Mouse (Mus musculus): ENCODE data around the gene Zc3h10. TPM values are rescaled to one million over a fixed set of nuclear protein-coding genes. Genes with fewer than 3 reads are reported as not detected.

The Zc3h10 gene
- polyA plus RNA-seq, 1 experiment, result 9.8 TPM

- TF ChIP-seq CTCF (IDR thresholded peaks at IDR 0.05; ENCODE audit: control insufficient read depth, insufficient read depth, low read length) (no peak), POLR2A (IDR thresholded peaks at IDR 0.05; ENCODE audit: borderline replicate concordance, control insufficient read depth, low read depth, low read length) (peak; percentile 51; the same call in 1 of the 2 replicates)
These were observed 22.6 kb downstream of the Zc3h10 start for GRCm38 (mm10) chr10:128524732-128525662.

GRCm38 (mm10) chr10:128524111-128524731 is 23.4 kb downstream of the Zc3h10 start:
- TF ChIP-seq CTCF (IDR thresholded peaks at IDR 0.05; ENCODE audit: control insufficient read depth, insufficient read depth, low read length) (no peak), POLR2A (IDR thresholded peaks at IDR 0.05; ENCODE audit: borderline replicate concordance, control insufficient read depth, low read depth, low read length) (peak; percentile 44; the same call in 1 of the 2 replicates)
- Histone ChIP-seq H3K4me3 (replicated peaks; ENCODE audit: control insufficient read depth, low read depth, low read length) (peak overlapping the region; percentile 89), H3K27ac (ENCODE audit: control insufficient read depth, insufficient read depth, low read depth, low read length, poor library complexity) (peak overlapping the region; percentile 93), H3K4me1 (ENCODE audit: control insufficient read depth, insufficient read depth, low read length) (no peaks in the 10 kb centered on the region; the same call in 1 of the 2 replicates)
- WGBS, result 20% methylated on average over 11 of the region's 11 CpGs

More at GRCm38 (mm10) chr10:128524732-128525662, 22.6 kb downstream of the Zc3h10 start:
- Histone ChIP-seq H3K27ac (ENCODE audit: control insufficient read depth, insufficient read depth, low read depth, low read length, poor library complexity) (peak overlapping the region; percentile 93), H3K4me3 (replicated peaks; ENCODE audit: control insufficient read depth, low read depth, low read length) (peak overlapping the region; percentile 89), H3K4me1 (ENCODE audit: control insufficient read depth, insufficient read depth, low read length) (no peaks in the 10 kb centered on the region; the same call in 1 of the 2 replicates)
- WGBS, result under 1% methylated on average over 58 of the region's 58 CpGs

GRCm38 (mm10) chr10:128522351-128522750 is 25.2 kb downstream of the Zc3h10 start:
- H3K4me3 ChIP-seq (replicated peaks; ENCODE audit: control insufficient read depth, low read depth, low read length), result no peak overlapping the region
- H3K27ac ChIP-seq (ENCODE audit: control insufficient read depth, insufficient read depth, low read depth, low read length, poor library complexity), result no peak overlapping the region
- no peaks in the 10 kb centered on the region; the same call in 1 of the 2 replicates for H3K4me1 ChIP-seq (ENCODE audit: control insufficient read depth, insufficient read depth, low read length)
- 80% methylated on average over 6 of the region's 6 CpGs for WGBS
- TF ChIP-seq CTCF (IDR thresholded peaks at IDR 0.05; ENCODE audit: control insufficient read depth, insufficient read depth, low read length), result no peak
- no peak for TF ChIP-seq POLR2A (IDR thresholded peaks at IDR 0.05; ENCODE audit: borderline replicate concordance, control insufficient read depth, low read depth, low read length)

GRCm38 (mm10) chr10:128520591-128520990 is 27.0 kb downstream of the Zc3h10 start:
- Histone ChIP-seq H3K4me1 (ENCODE audit: control insufficient read depth, insufficient read depth, low read length) (no peaks in the 10 kb centered on the region; the same call in 1 of the 2 replicates), H3K4me3 (replicated peaks; ENCODE audit: control insufficient read depth, low read depth, low read length) (no peak overlapping the region), H3K27ac (ENCODE audit: control insufficient read depth, insufficient read depth, low read depth, low read length, poor library complexity) (no peak overlapping the region)
- WGBS, result 92% methylated on average over 16 of the region's 16 CpGs
- no peak for TF ChIP-seq CTCF (IDR thresholded peaks at IDR 0.05; ENCODE audit: control insufficient read depth, insufficient read depth, low read length)
- TF ChIP-seq POLR2A (IDR thresholded peaks at IDR 0.05; ENCODE audit: borderline replicate concordance, control insufficient read depth, low read depth, low read length), result no peak

GRCm38 (mm10) chr10:128518833-128519232 is 28.7 kb downstream of the Zc3h10 start:
- no peak for TF ChIP-seq POLR2A (IDR thresholded peaks at IDR 0.05; ENCODE audit: borderline replicate concordance, control insufficient read depth, low read depth, low read length)
- TF ChIP-seq CTCF (IDR thresholded peaks at IDR 0.05; ENCODE audit: control insufficient read depth, insufficient read depth, low read length), result peak; percentile 68
- Histone ChIP-seq H3K4me3 (replicated peaks; ENCODE audit: control insufficient read depth, low read depth, low read length) (no peak overlapping the region), H3K4me1 (ENCODE audit: control insufficient read depth, insufficient read depth, low read length) (no peaks in the 10 kb centered on the region), H3K27ac (ENCODE audit: control insufficient read depth, insufficient read depth, low read depth, low read length, poor library complexity) (no peak overlapping the region)
- WGBS, result 78% methylated on average over 7 of the region's 7 CpGs

- no peak overlapping the region for H3K27ac ChIP-seq (ENCODE audit: control insufficient read depth, insufficient read depth, low read depth, low read length, poor library complexity)
- no peaks in the 10 kb centered on the region for H3K4me1 ChIP-seq (ENCODE audit: control insufficient read depth, insufficient read depth, low read length)
- TF ChIP-seq CTCF (IDR thresholded peaks at IDR 0.05; ENCODE audit: control insufficient read depth, insufficient read depth, low read length), result no peak
- TF ChIP-seq POLR2A (IDR thresholded peaks at IDR 0.05; ENCODE audit: borderline replicate concordance, control insufficient read depth, low read depth, low read length), result no peak
- H3K4me3 ChIP-seq (replicated peaks; ENCODE audit: control insufficient read depth, low read depth, low read length), result no peak overlapping the region
- WGBS, result 29% methylated on average over 6 of the region's 6 CpGs
These were observed 30.9 kb downstream of the Zc3h10 start for GRCm38 (mm10) chr10:128516677-128517076.

- H3K27ac ChIP-seq (ENCODE audit: control insufficient read depth, insufficient read depth, low read depth, low read length, poor library complexity), result no peak overlapping the region
- no peaks in the 10 kb centered on the region for H3K4me1 ChIP-seq (ENCODE audit: control insufficient read depth, insufficient read depth, low read length)
- TF ChIP-seq CTCF (IDR thresholded peaks at IDR 0.05; ENCODE audit: control insufficient read depth, insufficient read depth, low read length) (no peak), POLR2A (IDR thresholded peaks at IDR 0.05; ENCODE audit: borderline replicate concordance, control insufficient read depth, low read depth, low read length) (no peak; the same call in 1 of the 2 replicates)
- WGBS, result 93% methylated on average over 20 of the region's 20 CpGs
- no peak overlapping the region for H3K4me3 ChIP-seq (replicated peaks; ENCODE audit: control insufficient read depth, low read depth, low read length)
These were observed 31.5 kb downstream of the Zc3h10 start for GRCm38 (mm10) chr10:128516029-128516428.

- no peak overlapping the region for H3K4me3 ChIP-seq (replicated peaks; ENCODE audit: control insufficient read depth, low read depth, low read length)
- WGBS, result 75% methylated on average over 4 of the region's 4 CpGs
- no peak overlapping the region for H3K27ac ChIP-seq (ENCODE audit: control insufficient read depth, insufficient read depth, low read depth, low read length, poor library complexity)
- H3K4me1 ChIP-seq (ENCODE audit: control insufficient read depth, insufficient read depth, low read length), result no peaks in the 10 kb centered on the region
- TF ChIP-seq CTCF (IDR thresholded peaks at IDR 0.05; ENCODE audit: control insufficient read depth, insufficient read depth, low read length) (no peak), POLR2A (IDR thresholded peaks at IDR 0.05; ENCODE audit: borderline replicate concordance, control insufficient read depth, low read depth, low read length) (no peak)
These were observed 32.5 kb downstream of the Zc3h10 start for GRCm38 (mm10) chr10:128515044-128515443.

Data from bone marrow, adult 2 months (tissue).